Mouse (Mus musculus) embryonic facial prominence, embryonic 13.5 days (tissue): Measurements from ENCODE around the gene Hlcs. TPM values are rescaled to one million over a fixed set of nuclear protein-coding genes. Genes with fewer than 3 reads are reported as not detected.

Source experiments
- ATAC-seq: fragments of 200-750 bp; cut with Nextera tagmentation; 2 replicates; pipeline ENCODE4 v1.8.0; 2017; ENCODE audit warnings: low read depth; ENCODE audit not compliant: insufficient number of reproducible peaks, insufficient read depth, low FRiP score, low TSS enrichment
- H3K27ac ChIP-seq: fragments of 300-500 bp; sonication (generic); 2 replicates; pipeline ENCODE4 v1.5.1; 2015; ENCODE audit warnings: moderate library complexity, mild to moderate bottlenecking, inconsistent platforms
- H3K27me3 ChIP-seq: fragments of 300-500 bp; sonication (generic); 2 replicates; pipeline ENCODE4 v1.6.1; 2015; ENCODE audit warnings: mild to moderate bottlenecking, inconsistent platforms
- H3K36me3 ChIP-seq: fragments of 300-500 bp; sonication (generic); 2 replicates; pipeline ENCODE4 v1.6.1; 2015; ENCODE audit warnings: mild to moderate bottlenecking, inconsistent platforms
- H3K4me1 ChIP-seq: fragments of 300-500 bp; sonication (generic); 2 replicates; pipeline ENCODE4 v1.6.1; 2015; ENCODE audit warnings: inconsistent platforms
- H3K4me2 ChIP-seq: fragments of 300-500 bp; sonication (generic); 2 replicates; pipeline ENCODE4 v1.6.1; 2015; ENCODE audit warnings: moderate library complexity, mild to moderate bottlenecking, inconsistent platforms
- H3K4me3 ChIP-seq: fragments of 300-500 bp; sonication (generic); 2 replicates; pipeline ENCODE4 v1.5.1; 2015; ENCODE audit warnings: mild to moderate bottlenecking, inconsistent platforms
- H3K9ac ChIP-seq: fragments of 300-500 bp; sonication (generic); 2 replicates; pipeline ENCODE4 v1.6.1; 2015; ENCODE audit warnings: mild to moderate bottlenecking, inconsistent platforms
- H3K9me3 ChIP-seq: fragments of 300-500 bp; sonication (generic); 2 replicates; pipeline ENCODE4 v1.6.1; 2016; ENCODE audit warnings: inconsistent platforms
- WGBS: fragments of 180-500 bp; shearing (Covaris S2); methylation state at CpG from one replicate; pipeline ENCODE4 v1.1.7; 2015; ENCODE audit warnings: mixed read lengths; 5-methylcytosine and 5-hydroxymethylcytosine counted together
- polyA plus RNA-seq: library from polyadenylated mRNA; unstranded; fragments of >200 nt; fragmentation: Nextera tagmentation; extraction: Ambion mirVana; gene quantifications from 2 replicates; pipeline ENCODE4 v1.2.1, GENCODE M21; 2015

The Hlcs gene
- polyA plus RNA-seq, 1 experiment from 2014 or later, result 10.0 TPM

DNA sequence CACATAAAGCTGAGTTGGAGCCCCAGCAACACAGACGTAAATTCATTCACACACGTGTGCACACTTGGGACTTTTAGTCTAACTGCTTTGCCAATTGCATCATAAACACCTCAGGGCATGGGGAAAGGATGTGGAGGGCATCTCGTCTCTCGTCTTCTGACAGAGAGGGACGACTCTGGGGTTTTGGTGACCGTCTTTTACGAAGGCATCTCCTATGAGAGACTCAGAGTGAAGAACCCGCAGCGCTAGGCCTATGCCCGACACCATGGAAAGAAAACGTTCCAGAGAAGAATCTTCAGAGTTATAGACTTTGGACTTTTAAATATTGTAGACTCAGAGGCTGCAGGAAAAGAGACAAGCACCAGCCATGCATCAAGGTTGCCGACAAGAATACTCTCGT is 61.6 kb downstream of the Hlcs start:
- peaks cover 4% of the 10 kb centered on the region; the same call in 1 of the 2 replicates for H3K27me3 ChIP-seq

GRCm38 (mm10) chr16:94250640-94251349 is 62.6 kb downstream of the Hlcs start:
- WGBS, result 81% methylated on average over 15 of the region's 15 CpGs
- H3K27ac ChIP-seq, result no peak overlapping the region
- no peak overlapping the region for H3K4me2 ChIP-seq
- H3K36me3 ChIP-seq, result no peaks in the 10 kb centered on the region
- H3K4me3 ChIP-seq, result no peak overlapping the region
- no peaks in the 10 kb centered on the region for H3K9me3 ChIP-seq
- H3K9ac ChIP-seq, result 0 out of 2 replicates have a peak overlapping the region, but pooled peaks have one; percentile 44
- H3K27me3 ChIP-seq, result peaks cover 4% of the 10 kb centered on the region; the same call in 1 of the 2 replicates
- H3K4me1 ChIP-seq, result peaks cover 50% of the 10 kb centered on the region
- ATAC-seq, result no peak

More for the DNA sequence above, 61.6 kb downstream of the Hlcs start:
- H3K4me3 ChIP-seq, result no peak overlapping the region
- no peaks in the 10 kb centered on the region for H3K36me3 ChIP-seq
- ATAC-seq, result no peak
- no peak overlapping the region for H3K9ac ChIP-seq
- WGBS, result 63% methylated on average over 13 of the region's 13 CpGs
- peaks cover 47% of the 10 kb centered on the region for H3K4me1 ChIP-seq
- no peak overlapping the region for H3K27ac ChIP-seq
- H3K9me3 ChIP-seq, result no peaks in the 10 kb centered on the region
- H3K4me2 ChIP-seq, result no peak overlapping the region

DNA sequence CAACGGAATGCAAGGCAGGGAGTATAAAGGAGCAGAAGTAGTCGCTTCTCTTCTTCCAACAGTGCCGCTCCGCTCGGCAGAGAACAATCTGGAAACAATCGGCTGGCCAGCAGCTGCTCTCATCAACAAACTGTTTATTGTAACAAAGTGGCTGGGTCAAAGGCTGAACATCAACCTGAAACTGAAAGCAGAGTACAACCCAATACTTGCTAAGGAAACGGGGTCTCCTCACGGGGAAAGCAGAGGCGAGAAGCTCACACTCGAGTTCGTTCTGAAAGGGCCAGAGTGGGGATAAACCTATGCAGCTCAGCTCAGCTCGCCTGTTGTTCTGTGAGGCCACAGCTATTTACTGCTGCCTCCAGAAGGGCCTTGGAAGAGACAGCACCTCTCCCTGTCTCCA is 63.2 kb downstream of the Hlcs start:
- H3K27ac ChIP-seq, result no peak overlapping the region
- H3K36me3 ChIP-seq, result no peaks in the 10 kb centered on the region
- no peaks in the 10 kb centered on the region for H3K9me3 ChIP-seq
- H3K4me1 ChIP-seq, result peaks cover 49% of the 10 kb centered on the region
- H3K4me2 ChIP-seq, result peak overlapping the region; percentile 16
- H3K4me3 ChIP-seq, result no peak overlapping the region
- peak overlapping the region; percentile 44; the same call in 1 of the 2 replicates for H3K9ac ChIP-seq
- WGBS, result 41% methylated on average over 12 of the region's 12 CpGs
- H3K27me3 ChIP-seq, result peaks cover 4% of the 10 kb centered on the region; the same call in 1 of the 2 replicates
- no peak for ATAC-seq

DNA sequence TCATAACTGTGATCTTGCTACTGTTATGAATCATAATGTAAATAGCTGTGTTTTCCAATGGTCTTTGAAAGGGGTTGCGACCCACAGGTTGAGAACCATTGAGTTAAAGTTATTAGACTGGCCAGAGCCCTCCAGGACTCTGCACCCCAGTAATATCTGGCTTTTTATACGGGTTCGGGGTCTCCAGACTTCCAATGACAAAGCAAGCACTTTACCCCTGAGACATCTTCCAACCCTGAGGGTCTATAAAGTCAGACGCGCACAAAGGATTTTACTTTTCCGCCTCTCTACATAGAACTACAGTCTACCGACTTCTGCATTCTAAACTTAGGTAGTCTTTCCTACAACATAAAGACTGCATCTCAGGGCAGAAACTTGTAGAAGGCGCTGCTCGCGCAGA is 63.7 kb downstream of the Hlcs start:
- Histone ChIP-seq H3K9me3 (no peaks in the 10 kb centered on the region), H3K36me3 (no peaks in the 10 kb centered on the region), H3K27ac (no peak overlapping the region), H3K27me3 (peaks cover 4% of the 10 kb centered on the region; the same call in 1 of the 2 replicates), H3K4me1 (peaks cover 46% of the 10 kb centered on the region), H3K4me3 (no peak overlapping the region), H3K9ac (0 out of 2 replicates have a peak overlapping the region, but pooled peaks have one; percentile 44), H3K4me2 (peak overlapping the region; percentile 16; the same call in 1 of the 2 replicates)
- no peak for ATAC-seq
- 80% methylated on average over 10 of the region's 10 CpGs for WGBS

DNA sequence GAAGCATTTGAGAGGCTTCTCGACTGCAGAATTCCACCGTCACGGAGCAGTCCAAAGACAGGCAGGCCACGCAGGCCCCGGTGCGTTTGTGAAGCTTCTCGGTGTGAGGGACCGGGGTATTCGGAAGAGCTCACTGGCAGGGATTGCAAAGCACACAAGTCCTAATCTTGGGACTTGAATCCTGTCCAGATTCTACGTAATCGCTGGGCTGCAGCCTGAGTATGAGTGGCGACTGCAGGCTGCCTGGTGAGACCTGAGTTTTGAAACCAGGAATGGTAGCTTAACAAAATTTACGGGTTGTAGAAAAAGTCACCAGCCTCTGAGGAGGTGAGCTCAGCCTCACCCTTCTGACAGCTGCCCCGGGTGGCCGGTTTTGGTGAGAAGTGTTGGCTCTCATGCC is 64.7 kb downstream of the Hlcs start:
- WGBS, result 91% methylated on average over 15 of the region's 15 CpGs
- ATAC-seq, result no peak
- no peak overlapping the region for H3K27ac ChIP-seq
- no peak overlapping the region for H3K4me2 ChIP-seq
- no peak overlapping the region for H3K9ac ChIP-seq
- H3K36me3 ChIP-seq, result no peaks in the 10 kb centered on the region
- no peak overlapping the region for H3K4me3 ChIP-seq
- no peaks in the 10 kb centered on the region for H3K9me3 ChIP-seq
- H3K4me1 ChIP-seq, result peaks cover 37% of the 10 kb centered on the region
- peaks cover 4% of the 10 kb centered on the region; the same call in 1 of the 2 replicates for H3K27me3 ChIP-seq

DNA sequence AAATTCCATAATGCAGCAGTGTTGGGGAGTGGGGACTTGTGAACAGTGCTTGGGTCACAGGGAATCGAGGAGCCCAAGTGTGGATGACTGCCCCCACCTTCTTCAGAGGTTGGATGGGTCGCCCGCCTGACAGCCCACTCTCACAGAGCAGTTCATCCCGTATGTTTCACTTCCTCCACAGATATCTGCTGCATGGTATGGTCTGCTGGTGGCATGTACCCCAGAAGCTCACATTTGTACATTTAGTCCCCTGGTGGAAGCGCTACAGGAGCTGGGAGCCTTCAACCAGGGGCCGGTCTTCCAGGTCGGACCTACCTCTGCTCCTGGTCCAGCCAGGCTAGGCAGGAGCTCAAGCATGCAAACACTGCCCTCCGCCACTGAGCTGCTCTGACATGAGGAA is 66.4 kb downstream of the Hlcs start:
- Histone ChIP-seq H3K4me1 (peaks cover 25% of the 10 kb centered on the region), H3K27me3 (peaks cover 4% of the 10 kb centered on the region; the same call in 1 of the 2 replicates), H3K4me2 (no peak overlapping the region), H3K9me3 (no peaks in the 10 kb centered on the region), H3K4me3 (no peak overlapping the region), H3K27ac (no peak overlapping the region), H3K9ac (no peak overlapping the region), H3K36me3 (no peaks in the 10 kb centered on the region)
- ATAC-seq, result no peak
- 91% methylated on average over 8 of the region's 8 CpGs for WGBS

DNA sequence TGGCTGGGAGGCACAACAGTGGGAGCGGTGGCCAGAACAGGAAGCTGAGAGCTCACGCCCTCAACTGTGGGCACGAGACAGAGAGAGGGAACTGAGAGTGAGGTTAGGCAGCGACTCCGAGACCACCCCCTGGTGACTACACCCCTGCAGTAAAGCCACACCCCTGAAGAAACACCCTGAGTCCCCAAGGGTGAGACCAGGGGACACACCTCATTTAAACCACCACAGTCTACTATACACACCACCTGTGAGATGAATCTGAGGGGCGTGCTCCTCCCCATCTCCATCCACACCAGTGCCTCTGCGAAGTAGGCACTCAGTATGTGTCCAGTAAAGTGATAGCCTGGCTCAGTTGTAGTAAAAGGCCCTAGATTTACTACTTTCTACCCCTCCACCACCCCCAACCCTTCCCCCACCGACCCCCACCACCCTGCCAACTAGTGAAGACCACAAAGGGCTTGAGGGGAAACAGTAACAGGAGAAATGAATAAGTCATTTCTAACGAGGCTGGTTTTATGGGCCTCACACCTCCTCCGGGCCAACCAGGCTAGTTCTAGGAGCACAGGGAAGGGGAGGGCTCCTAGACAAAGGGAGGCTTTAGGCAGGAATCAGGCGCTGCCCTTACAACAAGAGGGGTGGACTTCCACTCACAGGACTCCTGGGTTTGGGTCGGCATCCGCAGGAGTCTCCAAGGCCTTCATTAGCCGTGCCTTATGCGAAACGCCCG is 67.2 kb downstream of the Hlcs start:
- H3K27me3 ChIP-seq, result peaks cover 4% of the 10 kb centered on the region; the same call in 1 of the 2 replicates
- H3K36me3 ChIP-seq, result no peaks in the 10 kb centered on the region
- 73% methylated on average over 17 of the region's 17 CpGs for WGBS
- no peaks in the 10 kb centered on the region for H3K9me3 ChIP-seq
- no peak for ATAC-seq
- H3K4me3 ChIP-seq, result no peak overlapping the region
- no peak overlapping the region for H3K4me2 ChIP-seq
- H3K4me1 ChIP-seq, result peaks cover 19% of the 10 kb centered on the region
- H3K9ac ChIP-seq, result no peak overlapping the region
- H3K27ac ChIP-seq, result no peak overlapping the region

- Histone ChIP-seq H3K4me1 (peaks cover 16% of the 10 kb centered on the region), H3K27me3 (0 out of 2 replicates have a peak, but pooled peaks cover 3% of the 10 kb centered on the region), H3K27ac (no peak overlapping the region), H3K4me2 (no peak overlapping the region), H3K36me3 (no peaks in the 10 kb centered on the region), H3K9me3 (no peaks in the 10 kb centered on the region), H3K4me3 (no peak overlapping the region), H3K9ac (no peak overlapping the region)
- WGBS, result 90% methylated on average over 10 of the region's 10 CpGs
- ATAC-seq, result no peak
These were observed 72.2 kb downstream of the Hlcs start for GRCm38 (mm10) chr16:94241126-94241525.

GRCm38 (mm10) chr16:94240190-94240589 is 73.2 kb downstream of the Hlcs start:
- Histone ChIP-seq H3K9ac (no peak overlapping the region), H3K4me1 (peaks cover 11% of the 10 kb centered on the region; the same call in 1 of the 2 replicates), H3K4me3 (no peak overlapping the region), H3K9me3 (no peaks in the 10 kb centered on the region), H3K27ac (no peak overlapping the region), H3K36me3 (no peaks in the 10 kb centered on the region), H3K27me3 (0 out of 2 replicates have a peak, but pooled peaks cover 3% of the 10 kb centered on the region), H3K4me2 (no peak overlapping the region)
- no peak for ATAC-seq
- WGBS, result 30% methylated on average over 2 of the region's 2 CpGs

- Histone ChIP-seq H3K4me1 (peaks cover 11% of the 10 kb centered on the region; the same call in 1 of the 2 replicates), H3K36me3 (no peaks in the 10 kb centered on the region), H3K27me3 (0 out of 2 replicates have a peak, but pooled peaks cover 3% of the 10 kb centered on the region), H3K27ac (no peak overlapping the region), H3K9me3 (no peaks in the 10 kb centered on the region), H3K4me3 (no peak overlapping the region), H3K4me2 (no peak overlapping the region), H3K9ac (no peak overlapping the region)
- ATAC-seq, result no peak
- WGBS, result 78% methylated on average over 6 of the region's 6 CpGs
These were observed 73.8 kb downstream of the Hlcs start for GRCm38 (mm10) chr16:94239567-94239966.

- WGBS, result 91% methylated on average over 7 of the region's 7 CpGs
- Histone ChIP-seq H3K9ac (no peak overlapping the region), H3K27ac (no peak overlapping the region), H3K9me3 (no peaks in the 10 kb centered on the region), H3K4me2 (no peak overlapping the region), H3K4me1 (peaks cover 11% of the 10 kb centered on the region; the same call in 1 of the 2 replicates), H3K4me3 (no peak overlapping the region), H3K27me3 (0 out of 2 replicates have a peak, but pooled peaks cover 3% of the 10 kb centered on the region), H3K36me3 (no peaks in the 10 kb centered on the region)
- no peak for ATAC-seq
These were observed 74.2 kb downstream of the Hlcs start for GRCm38 (mm10) chr16:94239146-94239545.
